Mouse (Mus musculus) 416B (cell line): Measurements from ENCODE around the gene Cplx3.

Experiments used
- DNase-seq: peaks from one replicate; pipeline ENCODE4 v3.0.0; 2011; ENCODE audit warnings: low read depth

Cplx3 gene

GRCm38 (mm10) chr9:57601353-57601706 is 4.8 kb downstream of the Cplx3 start:
- DNase-seq, result no peak

DNA sequence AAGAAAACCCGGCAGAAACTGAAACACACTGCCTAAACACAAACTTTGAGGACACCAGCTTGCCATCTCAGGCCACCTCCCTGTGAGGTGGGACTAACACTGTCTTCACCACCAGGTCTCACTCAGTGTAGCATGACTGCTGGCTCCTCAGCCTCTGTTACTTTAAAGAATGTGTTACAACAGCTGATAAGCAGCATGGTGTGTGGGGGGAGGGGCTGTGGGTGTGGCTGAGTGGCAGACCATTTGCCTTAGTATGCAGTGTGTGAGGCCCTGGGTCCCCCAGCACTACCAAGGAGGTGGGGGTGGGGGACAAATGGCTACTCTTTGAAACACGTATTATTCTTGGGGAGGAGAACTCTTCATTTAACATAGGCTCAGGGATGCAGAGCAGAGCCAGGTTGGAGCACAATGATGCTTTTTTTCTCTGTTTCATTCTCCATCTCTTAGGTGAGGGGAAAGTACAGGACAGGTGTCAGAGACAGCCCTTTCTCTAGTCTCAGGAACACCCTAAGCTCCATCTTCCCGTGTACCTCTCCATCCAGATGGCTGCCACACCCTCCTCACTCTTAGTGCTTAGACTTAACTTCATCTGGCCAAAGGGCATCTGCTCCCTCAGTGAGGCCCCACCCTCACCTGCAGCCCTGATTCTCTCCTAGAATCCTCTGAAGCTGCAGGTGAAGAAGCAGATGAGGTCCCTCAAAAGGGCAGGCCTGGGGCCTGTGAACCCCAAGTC is 5.3 kb downstream of the Cplx3 start:
- DNase-seq, result no peak

DNA sequence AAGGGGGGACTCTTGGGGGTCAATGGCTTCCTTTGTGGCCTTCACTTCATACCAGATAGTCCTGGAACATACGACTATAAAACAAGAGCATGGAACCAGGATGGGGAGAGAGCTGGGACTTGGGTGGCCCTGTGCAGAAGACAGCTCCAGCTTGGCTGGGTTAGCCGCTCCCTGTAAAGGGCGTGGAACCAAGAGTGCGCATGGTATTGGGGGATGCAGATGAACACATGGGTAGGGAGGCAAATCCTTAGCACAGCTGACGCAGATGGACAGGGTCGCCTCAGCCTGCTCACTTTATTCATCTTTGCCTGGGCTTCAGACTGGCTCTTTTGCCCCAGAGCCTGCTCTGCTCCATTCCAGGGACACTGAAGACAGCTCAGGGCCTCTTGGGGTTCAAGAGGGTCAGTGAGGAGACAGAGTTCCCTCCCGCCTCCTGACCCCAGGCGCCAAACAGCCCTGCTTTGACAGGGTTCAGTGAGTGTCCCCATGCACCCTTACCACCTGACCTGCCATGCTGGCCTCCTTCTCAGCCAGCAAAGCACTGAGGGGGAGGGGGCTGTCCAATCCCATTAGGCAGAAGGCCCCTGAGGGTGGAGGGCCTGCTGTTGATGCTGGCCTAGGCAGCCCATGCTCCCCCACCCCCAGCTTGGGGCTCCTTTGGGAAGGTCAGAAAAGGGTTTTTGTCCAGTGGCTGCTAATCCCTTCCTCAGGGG is 7.1 kb downstream of the Cplx3 start:
- DNase-seq, result no peak

DNA sequence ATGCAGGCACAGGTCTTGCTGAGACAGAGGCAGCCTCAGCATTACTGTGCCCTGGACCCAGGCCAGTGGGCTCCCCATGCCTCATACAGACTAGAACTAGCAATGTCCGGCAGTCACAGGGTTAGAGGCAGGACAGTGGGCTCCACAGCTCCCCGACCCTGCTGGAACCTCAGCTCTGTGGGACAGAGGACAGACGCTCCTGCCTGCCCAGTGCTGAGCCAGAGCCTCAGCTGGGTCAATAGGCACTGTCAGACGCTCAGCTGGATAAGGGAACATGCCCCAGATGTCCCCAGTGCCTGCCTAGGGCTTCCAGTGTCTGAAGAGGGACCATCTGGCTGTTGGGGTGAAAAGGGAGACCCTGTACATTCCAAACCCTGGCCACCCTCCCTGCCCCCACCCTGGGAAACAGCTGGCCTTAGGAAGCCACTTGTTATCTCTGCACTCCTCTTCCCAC is 8.1 kb downstream of the Cplx3 start:
- DNase-seq, result no peak

- DNase-seq, result no peak
These were observed 8.8 kb downstream of the Cplx3 start for GRCm38 (mm10) chr9:57597265-57597664.

DNA sequence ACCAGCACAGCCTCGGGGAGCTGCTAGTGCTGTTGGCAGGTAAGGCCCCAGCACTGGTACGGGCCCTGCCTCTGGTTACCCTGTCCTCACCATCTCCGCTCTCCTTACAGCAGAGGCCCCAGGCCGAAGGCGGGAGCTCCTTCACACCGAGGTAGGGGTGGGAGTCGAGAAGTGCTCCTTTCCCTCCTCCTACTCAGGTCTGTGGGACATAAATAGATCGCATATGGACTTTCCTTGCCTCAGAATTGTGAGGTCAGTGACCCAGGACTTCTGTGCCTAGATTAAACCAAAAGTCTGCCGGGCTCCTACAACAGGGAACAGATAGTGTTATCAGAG is 11.9 kb downstream of the Cplx3 start:
- DNase-seq, result no peak

DNA sequence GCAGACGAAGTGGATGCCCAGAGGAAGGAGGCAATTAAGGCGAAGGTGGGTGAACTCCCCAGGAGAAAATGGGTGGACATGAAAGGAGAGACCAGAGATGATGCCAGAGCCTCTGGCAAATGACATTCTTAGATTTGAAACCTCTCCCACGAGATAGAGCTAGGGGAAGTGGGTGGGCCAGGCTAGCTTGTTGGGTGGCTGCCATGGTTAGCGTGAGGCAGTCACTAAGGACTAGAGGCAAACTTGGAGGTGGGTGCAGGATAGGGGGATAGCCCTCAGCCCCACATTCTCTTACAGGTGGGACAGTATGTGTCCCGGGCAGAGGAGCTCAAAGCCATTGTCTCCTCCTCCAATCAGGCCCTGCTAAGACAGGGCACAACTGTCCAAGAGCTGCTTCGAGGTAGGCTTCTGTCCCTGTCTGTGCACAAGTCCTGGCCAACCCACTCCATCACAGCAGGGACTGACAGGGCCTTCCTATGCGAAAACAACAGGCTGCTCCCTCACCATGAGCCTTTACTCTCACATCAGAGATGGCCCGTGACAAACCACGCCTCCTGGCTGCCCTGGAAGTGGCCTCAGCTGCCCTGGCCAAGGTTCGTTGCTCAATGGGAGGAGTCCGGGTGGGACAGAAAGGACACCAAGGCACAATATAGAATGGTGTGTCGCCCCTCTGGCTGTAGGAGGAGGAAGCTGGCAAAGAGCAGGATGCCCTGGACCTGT is 12.5 kb downstream of the Cplx3 start:
- no peak for DNase-seq

GRCm38 (mm10) chr9:57590726-57591125 is 15.4 kb downstream of the Cplx3 start:
- DNase-seq, result peak; percentile 58

DNA sequence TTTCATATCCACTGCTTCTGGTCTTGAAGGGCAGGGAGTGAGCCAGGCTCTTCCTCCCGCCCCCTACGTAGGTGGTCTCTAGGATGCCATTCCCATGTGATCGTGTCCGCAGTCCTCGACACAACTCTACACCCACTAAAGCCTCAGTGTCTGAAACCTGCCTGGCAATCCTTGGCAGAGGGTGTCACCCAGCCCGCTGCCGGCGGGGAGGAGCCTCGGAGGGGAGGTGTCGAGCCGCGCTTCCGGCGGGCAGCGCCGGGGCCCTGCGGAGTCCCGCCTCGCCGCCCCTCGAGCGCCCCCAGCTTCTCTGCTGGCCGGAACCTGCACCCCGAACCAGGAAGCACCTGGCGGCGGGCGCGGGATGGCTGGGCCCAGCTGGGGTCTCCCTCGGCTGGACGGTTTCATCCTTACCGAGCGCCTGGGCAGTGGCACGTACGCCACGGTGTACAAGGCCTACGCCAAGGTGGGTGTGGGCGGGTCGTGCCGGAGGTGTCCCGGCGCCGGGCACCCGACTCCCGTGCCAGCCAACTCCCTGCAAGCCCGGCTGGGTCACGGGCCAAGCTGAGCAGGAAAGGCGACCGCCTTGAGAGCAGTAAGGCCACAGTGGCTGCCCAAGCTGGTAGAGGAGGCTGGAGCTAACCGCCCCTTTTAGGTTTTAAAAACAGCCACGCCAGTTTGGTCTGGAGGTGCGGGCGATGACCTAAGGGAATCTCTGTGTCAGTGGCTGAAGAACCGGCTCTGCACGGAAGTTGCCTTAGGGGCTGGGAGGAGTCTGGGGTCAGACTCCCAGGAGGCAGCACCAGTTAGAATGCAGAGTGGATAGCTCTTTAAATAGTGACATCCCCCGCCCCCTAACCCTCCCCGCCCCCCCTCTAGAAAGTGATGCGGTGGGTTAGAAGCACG is 16.6 kb downstream of the Cplx3 start, which contains the start of gene Ulk3:
Ulk3 (plus strand) TSS at position 229 of the 903 bp plus-strand sequence.
- DNase-seq, result peak; percentile 89

DNA sequence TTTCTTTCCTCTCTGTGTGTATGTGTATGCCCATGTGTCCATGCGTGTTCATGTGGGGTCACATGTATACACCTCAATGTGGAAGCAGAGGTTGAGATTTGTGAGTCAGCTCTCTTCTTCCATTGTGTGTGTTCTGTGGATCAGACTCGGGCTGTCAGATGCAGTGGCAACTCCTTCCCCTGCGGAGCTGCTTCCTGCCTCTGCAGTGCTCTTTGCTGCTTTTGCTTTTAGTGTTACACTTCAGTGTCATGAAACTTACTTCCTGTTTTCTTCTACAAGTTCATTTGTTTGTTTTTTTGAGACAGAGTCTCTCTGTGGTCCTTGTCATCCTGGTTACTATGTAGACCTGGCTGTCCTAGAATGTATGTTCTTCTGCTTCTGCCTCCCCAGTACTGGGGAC is 21.1 kb downstream of the Cplx3 start:
- DNase-seq, result no peak

GRCm38 (mm10) chr9:57577144-57577849 is 28.8 kb downstream of the Cplx3 start:
- DNase-seq, result peak; percentile 89

- DNase-seq, result no peak
These were observed 30.5 kb downstream of the Cplx3 start for GRCm38 (mm10) chr9:57575577-57575976.

- no peak for DNase-seq
These were observed 31.7 kb downstream of the Cplx3 start for GRCm38 (mm10) chr9:57574397-57574796.

DNA sequence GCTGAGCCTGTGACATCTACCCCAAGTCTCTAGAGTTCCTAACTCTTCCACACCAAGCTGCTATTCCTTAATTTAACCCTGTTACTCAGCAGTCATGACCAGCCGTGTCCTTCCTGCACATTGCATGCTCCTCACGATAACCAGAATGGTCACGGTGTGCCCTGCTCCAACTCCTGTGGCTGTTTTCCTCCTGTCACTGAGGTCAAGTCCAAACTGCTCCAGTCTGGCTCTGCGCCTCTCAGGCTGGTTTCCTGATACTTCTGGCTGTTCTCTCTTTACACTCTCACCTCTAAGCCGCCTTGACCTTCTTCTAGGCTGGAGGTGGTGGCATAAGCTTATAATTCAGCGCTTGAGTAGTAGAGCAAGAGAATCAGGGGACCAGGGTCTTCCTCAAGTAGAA is 37.6 kb downstream of the Cplx3 start:
- DNase-seq, result no peak

- no peak for DNase-seq
These were observed 39.2 kb downstream of the Cplx3 start for GRCm38 (mm10) chr9:57566846-57567245.

DNA sequence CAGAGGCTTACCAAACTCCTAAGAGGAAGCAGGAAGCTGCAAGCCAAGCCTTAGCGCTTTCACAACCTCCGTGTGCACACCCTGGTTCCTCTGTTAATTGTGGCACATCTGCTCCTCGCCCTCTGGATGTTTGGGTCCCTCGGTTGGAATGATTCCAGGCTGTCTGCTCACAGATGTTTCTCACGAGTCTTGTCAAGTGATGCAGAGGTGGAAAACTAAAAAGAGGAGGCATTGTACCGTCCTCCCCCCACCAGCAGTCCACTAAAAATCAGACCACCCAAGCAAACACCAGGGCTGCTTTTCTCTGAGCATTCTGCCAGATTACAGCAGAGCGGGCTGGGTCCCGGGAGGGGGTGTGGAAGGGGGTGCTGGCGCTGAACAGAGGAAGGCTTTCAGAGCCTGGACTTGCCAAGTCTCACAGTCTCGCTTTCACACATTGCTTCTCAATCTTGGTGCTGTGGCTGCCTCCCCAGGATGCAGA is 40.3 kb downstream of the Cplx3 start:
- peak; percentile 62 for DNase-seq

DNA sequence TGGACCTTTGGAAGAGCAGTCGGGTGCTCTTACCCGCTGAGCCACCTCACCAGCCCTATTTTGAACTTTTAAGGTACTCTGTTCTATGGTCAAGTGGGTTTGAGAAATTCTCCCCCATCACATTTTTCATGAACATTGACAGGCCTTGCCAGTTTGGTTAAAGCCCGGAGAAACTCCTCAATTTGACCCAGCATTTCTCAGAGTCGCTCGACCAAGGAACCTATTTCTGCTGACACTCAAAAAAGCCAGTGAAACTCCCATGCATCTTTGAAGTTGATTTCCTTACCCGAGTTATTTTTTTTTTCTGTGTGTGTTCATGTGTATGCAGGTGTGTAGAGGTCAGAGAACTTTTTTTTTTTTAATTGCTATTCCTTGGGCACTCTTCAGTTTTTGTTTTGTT is 41.5 kb downstream of the Cplx3 start:
- no peak for DNase-seq

GRCm38 (mm10) chr9:57562896-57563372 is 43.1 kb downstream of the Cplx3 start:
- DNase-seq, result peak; percentile 96

DNA sequence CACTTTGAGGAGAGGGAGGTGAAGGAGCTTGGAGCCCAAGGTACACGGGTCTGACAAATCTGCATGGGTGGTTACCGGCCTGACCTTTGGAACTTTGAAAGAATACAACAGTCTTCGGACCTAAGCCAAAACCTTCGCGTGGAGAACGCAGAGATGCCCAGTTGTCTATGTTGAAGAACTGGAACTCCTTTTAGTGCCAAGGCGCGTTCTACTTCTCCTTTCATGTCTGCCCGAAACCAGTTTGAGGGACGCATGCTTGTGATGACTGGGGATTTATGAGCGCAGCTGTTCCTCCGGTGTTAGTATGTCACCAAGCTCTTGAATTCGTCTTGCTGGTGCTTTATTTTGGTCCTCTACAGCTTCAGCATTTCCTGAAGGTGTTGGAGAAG is 44.4 kb downstream of the Cplx3 start:
- peak; percentile 47 for DNase-seq

DNA sequence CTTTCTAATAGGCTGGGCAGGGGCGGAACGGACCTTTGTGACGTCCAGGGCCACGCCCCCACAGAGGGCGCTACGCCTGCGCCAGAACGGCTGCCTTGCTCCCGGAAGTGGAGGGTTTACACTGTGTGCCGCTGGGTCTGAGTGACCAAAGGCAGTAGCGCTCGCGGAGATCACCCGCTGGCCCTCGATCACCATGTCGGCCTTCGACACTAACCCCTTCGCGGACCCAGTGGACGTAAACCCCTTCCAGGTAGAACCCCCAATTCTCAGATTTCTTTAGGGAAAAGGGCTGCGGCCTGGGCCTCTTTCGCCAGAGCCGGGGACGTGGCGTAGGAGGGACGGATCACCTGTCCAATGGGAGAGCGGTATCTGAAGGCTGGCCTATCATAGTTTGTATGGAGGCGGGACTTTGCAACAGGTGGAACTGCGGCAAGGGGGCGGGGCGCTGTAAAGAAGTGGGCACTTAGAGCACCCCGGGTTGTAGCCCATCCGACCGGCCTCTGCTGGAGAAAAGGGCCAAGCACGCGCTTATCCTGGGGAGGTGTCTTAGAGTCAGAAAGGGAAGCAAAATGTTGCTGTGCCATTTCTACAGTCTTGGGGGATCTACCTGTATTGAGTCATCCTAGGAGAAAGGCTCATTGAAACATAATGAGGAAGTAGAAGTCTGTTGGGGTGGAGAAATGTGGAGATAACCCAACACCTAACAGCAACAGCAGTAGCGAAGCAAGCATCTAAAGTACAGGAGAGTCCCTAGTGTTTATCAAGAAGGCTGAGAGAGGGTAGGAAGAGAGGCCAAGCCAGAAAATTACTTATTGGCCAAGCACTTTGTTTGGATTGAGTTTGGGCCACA is 45.0 kb downstream of the Cplx3 start, which contains the start of gene Scamp2:
Scamp2 (plus strand) TSS at position 83 of the 850 bp plus-strand sequence.
- DNase-seq, result peak; percentile 97
